Mouse (Mus musculus) embryo, embryonic 10.5 days (tissue): ENCODE measurements around the gene Hes7.

Experiments used
- DNase-seq: peaks from one replicate; pipeline ENCODE4 v3.0.0-alpha.2; 2015; ENCODE audit warnings: low spot score

Gene Hes7

DNA sequence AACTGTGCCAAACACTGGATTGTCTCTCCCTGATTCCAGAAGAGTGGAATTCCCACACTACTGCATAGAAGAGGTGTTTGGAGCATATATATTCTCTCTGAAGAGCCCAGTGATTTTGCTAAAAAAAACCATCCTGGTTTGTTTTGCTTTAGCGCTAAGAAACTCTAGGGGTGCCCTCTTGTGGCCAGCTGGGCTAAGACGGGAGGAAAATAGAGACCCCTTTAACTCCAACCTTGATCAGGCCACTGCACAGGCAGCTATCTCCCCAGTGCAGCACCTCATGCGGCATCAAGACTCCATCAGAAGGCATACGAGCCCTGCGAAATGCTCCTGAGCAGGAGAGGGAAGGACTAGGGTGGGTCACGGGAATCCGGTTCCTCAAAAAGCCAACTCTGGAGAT is 30.2 kb downstream of the Hes7 start:
- DNase-seq = peak; percentile 84

DNA sequence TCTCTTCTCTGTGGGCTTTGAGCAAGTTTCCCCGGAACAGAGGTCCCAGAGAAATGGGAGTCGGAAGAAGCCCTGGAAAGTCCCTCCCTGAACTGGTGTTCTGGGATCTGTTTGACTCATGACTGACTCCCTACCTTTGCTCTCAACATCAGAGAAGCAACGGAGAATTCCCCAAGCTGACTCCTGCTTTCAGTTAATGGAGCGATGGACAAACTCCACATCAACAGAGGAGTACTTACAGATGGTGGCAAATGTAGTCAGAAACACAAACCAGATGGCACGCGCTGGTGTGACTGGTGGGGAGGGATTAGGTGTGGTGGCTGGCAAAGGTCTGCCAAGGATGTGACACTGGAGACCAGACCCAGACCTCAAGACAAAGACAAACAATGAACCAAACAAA is 30.8 kb downstream of the Hes7 start:
- no peak for DNase-seq

DNA sequence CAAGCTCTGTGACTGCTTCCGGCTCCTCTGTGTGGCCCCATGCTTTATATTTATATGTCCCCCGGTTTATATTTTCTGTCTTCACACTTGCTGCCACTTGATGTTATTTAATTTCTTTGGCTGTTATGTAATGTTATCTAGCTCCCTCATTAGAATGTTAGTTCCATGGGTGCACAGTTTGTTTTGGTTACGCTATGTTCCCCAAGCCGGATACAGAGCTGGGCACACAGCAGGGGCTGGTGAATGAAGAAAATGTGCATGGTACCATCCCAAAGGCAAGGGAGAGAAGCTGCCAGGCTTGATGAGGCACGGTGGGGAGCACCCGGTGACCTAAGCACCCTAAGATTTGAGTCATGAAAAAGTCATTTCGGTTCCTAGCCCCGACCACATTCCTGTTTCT is 33.6 kb downstream of the Hes7 start:
- no peak for DNase-seq

DNA sequence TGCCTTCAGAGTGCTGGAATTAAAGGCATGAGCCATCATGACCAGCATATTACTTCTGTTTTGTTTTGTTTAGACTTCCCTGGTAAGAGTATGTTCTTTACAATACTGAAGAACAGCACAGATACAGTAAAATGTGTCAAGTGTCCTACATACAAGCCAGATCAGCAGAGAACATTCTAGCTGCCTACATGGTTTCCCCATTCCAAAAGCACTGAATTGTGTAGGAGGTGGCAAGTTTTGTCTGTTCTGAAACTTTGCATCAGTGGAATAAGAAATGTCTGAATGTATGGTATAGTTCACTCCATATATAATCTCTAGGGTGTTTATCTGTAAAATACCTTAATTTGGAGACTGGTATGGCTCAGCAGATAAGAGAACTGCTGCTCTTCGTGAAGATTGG is 35.1 kb downstream of the Hes7 start:
- DNase-seq = no peak

DNA sequence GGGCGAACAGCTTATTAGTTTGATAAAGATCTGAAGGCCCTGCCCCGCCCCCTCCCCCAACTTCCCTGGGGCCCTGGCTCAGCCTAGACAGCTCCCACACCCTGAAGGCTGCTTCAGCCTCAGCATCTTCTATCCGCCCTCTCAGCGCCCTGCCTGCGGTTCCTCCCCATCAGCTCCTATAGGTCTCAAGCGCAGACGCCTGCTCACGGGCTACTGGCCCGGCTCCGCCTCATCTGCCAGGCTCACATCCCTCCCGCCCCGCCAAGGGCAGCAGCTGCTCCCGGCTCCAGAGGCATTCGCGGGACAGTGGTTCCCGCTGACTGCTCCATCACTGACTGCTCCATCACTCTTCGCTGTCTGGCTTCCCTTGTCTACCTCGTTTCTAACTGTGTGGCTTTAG is 36.6 kb downstream of the Hes7 start, which contains the start of gene Alox12b:
Alox12b (plus strand) TSS at position 190 of the 400 bp plus-strand sequence.
- peak; percentile 63 for DNase-seq

DNA sequence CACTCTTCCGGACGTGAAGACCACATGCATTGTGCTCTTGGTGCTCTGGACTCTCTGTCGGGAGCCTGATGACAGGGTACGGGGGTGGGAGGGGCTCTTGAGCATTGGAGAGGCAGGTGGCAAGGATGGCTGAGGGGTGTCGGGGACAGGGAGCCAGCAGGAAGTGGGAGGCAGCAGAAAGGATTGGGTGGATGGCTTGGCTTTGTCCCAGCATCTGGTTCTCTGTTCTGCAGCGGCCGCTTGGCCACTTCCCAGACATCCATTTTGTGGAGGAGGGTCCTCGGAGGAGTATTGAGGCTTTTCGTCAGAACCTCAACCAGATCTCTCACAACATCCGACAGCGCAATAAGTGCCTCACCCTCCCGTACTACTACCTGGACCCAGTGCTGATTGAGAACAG is 49.1 kb downstream of the Hes7 start:
- no peak for DNase-seq

DNA sequence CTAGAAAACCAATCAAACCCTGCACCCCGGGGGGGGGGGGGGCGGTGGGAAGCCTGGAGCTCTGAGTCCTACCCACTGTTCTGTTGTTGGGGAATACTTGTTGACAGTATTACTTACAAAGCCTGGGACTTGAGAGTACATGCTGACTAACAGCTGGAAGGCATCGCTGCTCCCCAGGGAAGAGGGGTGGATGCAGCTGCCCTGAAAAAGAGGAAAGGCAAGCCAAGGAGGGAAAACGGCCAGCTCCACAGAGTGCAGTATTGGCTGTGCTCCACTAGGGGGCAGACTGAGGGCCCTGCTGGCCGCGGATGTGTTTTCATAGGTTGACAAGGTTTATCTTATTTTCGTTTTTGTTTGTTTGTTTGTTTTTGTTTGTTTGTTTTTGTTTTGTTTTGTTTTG is 51.4 kb downstream of the Hes7 start:
- peak; percentile 70 for DNase-seq

DNA sequence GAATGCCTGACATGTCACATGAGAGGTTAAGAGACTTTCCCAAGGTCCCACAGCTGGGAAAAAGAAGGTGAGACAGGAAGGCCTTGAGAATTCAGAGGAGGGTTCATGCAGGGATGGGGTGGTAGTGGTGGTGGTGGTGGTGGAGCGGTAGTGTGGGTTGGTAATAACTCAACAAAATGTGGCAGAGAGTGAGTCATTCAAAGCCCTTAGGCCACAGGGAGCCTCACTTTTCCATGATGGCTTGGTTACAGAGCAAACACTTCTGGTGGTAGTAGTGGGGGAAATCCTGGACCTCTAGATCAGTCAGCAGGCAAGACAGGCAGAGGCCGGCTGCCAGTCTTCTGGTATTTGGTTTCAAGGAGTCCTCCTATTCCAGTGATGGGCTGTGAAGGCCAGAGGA is 52.4 kb downstream of the Hes7 start:
- no peak for DNase-seq
